In the genomic region with DNA sequence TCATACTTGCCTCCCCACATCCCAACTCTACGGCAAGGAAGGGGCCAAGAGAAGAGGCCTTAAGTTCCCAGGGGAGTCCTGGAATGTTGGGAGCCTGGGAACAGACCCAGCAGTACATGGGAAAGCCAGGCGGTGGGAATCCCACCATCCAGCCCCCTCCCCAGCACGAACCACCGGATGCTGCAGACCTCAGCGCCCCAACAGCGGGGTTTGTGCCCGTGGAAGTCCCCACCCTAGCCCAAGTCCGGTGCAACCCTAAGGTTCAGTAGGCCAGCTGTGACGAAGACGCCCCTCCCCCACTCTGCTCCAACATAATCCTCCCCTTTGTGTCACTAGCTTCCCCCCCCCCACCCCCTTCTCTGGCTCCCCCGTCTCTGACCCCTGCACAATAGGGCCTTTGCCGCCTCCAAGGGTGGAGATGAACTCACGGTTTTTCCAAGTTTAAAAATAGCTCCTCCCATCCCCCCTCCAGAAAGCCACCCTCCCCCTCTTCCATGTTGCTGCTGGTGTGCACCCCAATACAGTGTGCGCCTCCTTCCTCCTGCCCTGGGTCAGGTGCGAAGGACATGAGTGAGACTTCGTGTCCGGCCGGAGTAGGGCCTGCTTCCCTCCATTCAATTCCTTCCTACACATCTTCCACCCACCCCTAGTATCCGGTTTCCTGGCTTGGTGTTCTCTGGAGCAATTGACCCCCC, we compare ENCODE assay signal across 1 mouse cellular context.
TF ChIP-seq lines count a peak whose summit lies in the region.

No protein-coding gene starts in this region.

TF ChIP-seq in myocyte, 11 proteins besides CTCF, POLR2A, EP300 and RAD21:
- no peak for TF ChIP-seq MYOD1 (IDR thresholded peaks at IDR 0.05; ENCODE audit: control insufficient read depth in 1 of 3, insufficient read length in 2 of 3, low read depth in 2 of 3)
- TF ChIP-seq TCF12 (IDR thresholded peaks at IDR 0.05; ENCODE audit: insufficient read depth, poor library complexity, severe bottlenecking): no peak
- no peak for TF ChIP-seq MAX (IDR thresholded peaks at IDR 0.05; ENCODE audit: low read depth)
- no peak for TF ChIP-seq POLR2AphosphoS2 (IDR thresholded peaks at IDR 0.05; ENCODE audit: insufficient read length, low read depth)
- no peak for TF ChIP-seq E2F4 (IDR thresholded peaks at IDR 0.05; ENCODE audit: insufficient read depth)
- TF ChIP-seq SRF (IDR thresholded peaks at IDR 0.05; ENCODE audit: control insufficient read depth, insufficient read length, low read depth): no peak
- no peak for TF ChIP-seq USF1 (IDR thresholded peaks at IDR 0.05; ENCODE audit: low read depth)
- TF ChIP-seq MYOG (IDR thresholded peaks at IDR 0.05; ENCODE audit: control insufficient read depth in 1 of 3, insufficient read depth in 1 of 3, insufficient read length in 2 of 3, low read depth in 2 of 3): no peak
- no peak for TF ChIP-seq TCF3 (IDR thresholded peaks at IDR 0.05; ENCODE audit: insufficient read length, low read depth)
- no peak for TF ChIP-seq REST (IDR thresholded peaks at IDR 0.05; ENCODE audit: insufficient read depth, insufficient read length)
- no peak for TF ChIP-seq CEBPB (IDR thresholded peaks at IDR 0.05; ENCODE audit: insufficient read depth, poor library complexity, severe bottlenecking)
TF ChIP-seq in myocyte: peak in this region for 0.
